Mouse (Mus musculus) midbrain, embryonic 12.5 days (tissue): ENCODE results near the gene Dok3. TPM values are rescaled to one million over a fixed set of nuclear protein-coding genes. Genes with fewer than 3 reads are reported as not detected.

Experiments
- ATAC-seq: fragments of 200-750 bp; cut with Nextera tagmentation; 2 replicates; pipeline ENCODE4 v1.8.0; 2017; ENCODE audit warnings: low read depth, moderate TSS enrichment, moderate library complexity; ENCODE audit not compliant: low FRiP score
- H3K27ac ChIP-seq: fragments of 300-500 bp; sonication (generic); replicated peaks from 2 replicates; pipeline ENCODE4 v1.5.1; 2016; ENCODE audit warnings: mild to moderate bottlenecking
- H3K27me3 ChIP-seq: fragments of 300-500 bp; sonication (generic); 2 replicates; pipeline ENCODE4 v1.6.1; 2016; ENCODE audit warnings: mild to moderate bottlenecking
- H3K36me3 ChIP-seq: fragments of 300-500 bp; sonication (generic); 2 replicates; pipeline ENCODE4 v1.6.1; 2016
- H3K4me1 ChIP-seq: fragments of 300-500 bp; sonication (generic); 2 replicates; pipeline ENCODE4 v1.6.1; 2016
- H3K4me2 ChIP-seq: fragments of 300-500 bp; sonication (generic); replicated peaks from 2 replicates; pipeline ENCODE4 v1.6.1; 2016; ENCODE audit warnings: mild to moderate bottlenecking, moderate library complexity
- H3K4me3 ChIP-seq: fragments of 300-500 bp; sonication (generic); 2 replicates; pipeline ENCODE4 v1.5.1; 2016; ENCODE audit warnings: mild to moderate bottlenecking
- H3K9ac ChIP-seq: fragments of 300-500 bp; sonication (generic); replicated peaks from 2 replicates; pipeline ENCODE4 v1.6.1; 2016; ENCODE audit warnings: mild to moderate bottlenecking, moderate library complexity
- H3K9me3 ChIP-seq: fragments of 300-500 bp; sonication (generic); 2 replicates; pipeline ENCODE4 v1.6.1; 2016; ENCODE audit warnings: mild to moderate bottlenecking
- WGBS: fragments of 180-500 bp; shearing (Covaris S2); methylation state at CpG from one replicate; pipeline ENCODE4 v1.1.7; 2016; 5-methylcytosine and 5-hydroxymethylcytosine counted together
- polyA plus RNA-seq: library from polyadenylated mRNA; unstranded; fragments of >200 nt; fragmentation: Nextera tagmentation; extraction: Ambion mirVana; gene quantifications from 2 replicates; pipeline ENCODE4 v1.2.1, GENCODE M21; 2016

Dok3 gene
- polyA plus RNA-seq, 1 experiment from 2014 or later = 2.9 TPM

GRCm38 (mm10) chr13:55502405-55502804, 26.7 kb downstream of the Dok3 start:
- no peak overlapping the region for H3K27ac ChIP-seq
- no peak overlapping the region for H3K4me2 ChIP-seq
- H3K4me1 ChIP-seq = peaks cover 3% of the 10 kb centered on the region
- no peak overlapping the region for H3K4me3 ChIP-seq
- no peaks in the 10 kb centered on the region for H3K9me3 ChIP-seq
- peaks cover 68% of the 10 kb centered on the region for H3K36me3 ChIP-seq
- H3K27me3 ChIP-seq = no peaks in the 10 kb centered on the region
- WGBS = 90% methylated on average over 8 of the region's 8 CpGs
- no peak overlapping the region for H3K9ac ChIP-seq
- no peak for ATAC-seq

GRCm38 (mm10) chr13:55500575-55500974, 28.5 kb downstream of the Dok3 start:
- no peak overlapping the region for H3K27ac ChIP-seq
- ATAC-seq = no peak
- no peaks in the 10 kb centered on the region for H3K9me3 ChIP-seq
- WGBS = 88% methylated on average over 10 of the region's 10 CpGs
- H3K4me2 ChIP-seq = no peak overlapping the region
- no peak overlapping the region for H3K4me3 ChIP-seq
- no peak overlapping the region for H3K9ac ChIP-seq
- H3K36me3 ChIP-seq = peaks cover 50% of the 10 kb centered on the region
- no peaks in the 10 kb centered on the region for H3K27me3 ChIP-seq
- H3K4me1 ChIP-seq = peaks cover 15% of the 10 kb centered on the region

- Histone ChIP-seq H3K4me2 (no peak overlapping the region), H3K4me3 (no peak overlapping the region), H3K27me3 (peaks cover 5% of the 10 kb centered on the region), H3K9ac (no peak overlapping the region), H3K9me3 (no peaks in the 10 kb centered on the region), H3K27ac (no peak overlapping the region), H3K36me3 (peaks cover 33% of the 10 kb centered on the region), H3K4me1 (peaks cover 29% of the 10 kb centered on the region)
- 56% methylated on average over 11 of the region's 11 CpGs for WGBS
- ATAC-seq = no peak
Measured at GRCm38 (mm10) chr13:55498906-55499305, 30.2 kb downstream of the Dok3 start.

- H3K4me2 ChIP-seq = no peak overlapping the region
- no peak for ATAC-seq
- 94% methylated on average over 6 of the region's 6 CpGs for WGBS
- H3K36me3 ChIP-seq = peaks cover 17% of the 10 kb centered on the region
- H3K27me3 ChIP-seq = peaks cover 5% of the 10 kb centered on the region
- no peak overlapping the region for H3K9ac ChIP-seq
- no peak overlapping the region for H3K4me3 ChIP-seq
- H3K4me1 ChIP-seq = peaks cover 29% of the 10 kb centered on the region
- H3K9me3 ChIP-seq = no peaks in the 10 kb centered on the region
- no peak overlapping the region for H3K27ac ChIP-seq
Measured at GRCm38 (mm10) chr13:55496661-55497060, 32.4 kb downstream of the Dok3 start.

GRCm38 (mm10) chr13:55495702-55496101, 33.4 kb downstream of the Dok3 start:
- Histone ChIP-seq H3K27ac (0 out of 2 replicates have a peak overlapping the region, but pooled peaks have one; percentile 15), H3K9ac (no peak overlapping the region)
- ATAC-seq = no peak

GRCm38 (mm10) chr13:55494883-55495621, 34.0 kb downstream of the Dok3 start:
- Histone ChIP-seq H3K4me3 (no peak overlapping the region), H3K4me1 (peaks cover 29% of the 10 kb centered on the region), H3K27ac (no peak overlapping the region; the same call in 1 of the 2 replicates), H3K9me3 (no peaks in the 10 kb centered on the region), H3K4me2 (no peak overlapping the region), H3K36me3 (peaks cover 10% of the 10 kb centered on the region), H3K27me3 (peaks cover 5% of the 10 kb centered on the region), H3K9ac (peak overlapping the region; percentile 39; the same call in 1 of the 2 replicates)
- WGBS = 24% methylated on average over 18 of the region's 18 CpGs
- 0 out of 2 replicates have a peak, but pooled peaks have one; percentile 47 for ATAC-seq

More at GRCm38 (mm10) chr13:55495702-55496101, 33.4 kb downstream of the Dok3 start:
- Histone ChIP-seq H3K4me2 (0 out of 2 replicates have a peak overlapping the region, but pooled peaks have one; percentile 11), H3K9me3 (no peaks in the 10 kb centered on the region), H3K36me3 (peaks cover 16% of the 10 kb centered on the region), H3K27me3 (peaks cover 5% of the 10 kb centered on the region), H3K4me3 (no peak overlapping the region), H3K4me1 (peaks cover 29% of the 10 kb centered on the region)
- 15% methylated on average over 4 of the region's 4 CpGs for WGBS

GRCm38 (mm10) chr13:55494257-55494656, 34.8 kb downstream of the Dok3 start:
- Histone ChIP-seq H3K9ac (no peak overlapping the region), H3K36me3 (peaks cover 10% of the 10 kb centered on the region), H3K4me3 (no peak overlapping the region), H3K27me3 (peaks cover 5% of the 10 kb centered on the region), H3K4me2 (no peak overlapping the region), H3K4me1 (peaks cover 30% of the 10 kb centered on the region), H3K9me3 (no peaks in the 10 kb centered on the region), H3K27ac (0 out of 2 replicates have a peak overlapping the region, but pooled peaks have one; percentile 26)
- no peak for ATAC-seq
- 31% methylated on average over 2 of the region's 2 CpGs for WGBS

GRCm38 (mm10) chr13:55487578-55488498, 41.3 kb downstream of the Dok3 start, which contains the start of gene Dbn1:
TSS of gene Dbn1 (minus strand) at chr13:55488111.
- H3K27me3 ChIP-seq = no peaks in the 10 kb centered on the region
- peak within 1 kb of the TSS; percentile 68 for H3K4me3 ChIP-seq
- peaks cover 7% of the 10 kb centered on the region for H3K36me3 ChIP-seq
- WGBS = 1% methylated on average over 58 of the region's 83 CpGs
- ATAC-seq = peak; percentile 82
- H3K4me2 ChIP-seq = peak within 1 kb of the TSS; percentile 96
- peak within 1 kb of the TSS; percentile 99 for H3K27ac ChIP-seq
- H3K4me1 ChIP-seq = peaks cover 50% of the 10 kb centered on the region
- no peaks in the 10 kb centered on the region for H3K9me3 ChIP-seq
- H3K9ac ChIP-seq = peak within 1 kb of the TSS; percentile 97

- Histone ChIP-seq H3K36me3 (peaks cover 15% of the 10 kb centered on the region), H3K9me3 (no peaks in the 10 kb centered on the region), H3K4me3 (peak overlapping the region; percentile 68), H3K4me1 (peaks cover 58% of the 10 kb centered on the region), H3K27me3 (no peaks in the 10 kb centered on the region), H3K9ac (peak overlapping the region; percentile 97), H3K27ac (peak overlapping the region; percentile 99), H3K4me2 (peak overlapping the region; percentile 96)
- peak; percentile 53 for ATAC-seq
- WGBS = 1% methylated on average over 23 of the region's 29 CpGs
Measured at GRCm38 (mm10) chr13:55486916-55487577, 42.0 kb downstream of the Dok3 start.

- H3K4me3 ChIP-seq = peak overlapping the region; percentile 68
- H3K36me3 ChIP-seq = peaks cover 24% of the 10 kb centered on the region
- H3K9ac ChIP-seq = peak overlapping the region; percentile 97
- 38% methylated on average over 14 of the region's 14 CpGs for WGBS
- H3K27ac ChIP-seq = peak overlapping the region; percentile 99
- peak overlapping the region; percentile 96 for H3K4me2 ChIP-seq
- ATAC-seq = no peak
- H3K4me1 ChIP-seq = peaks cover 60% of the 10 kb centered on the region
- H3K27me3 ChIP-seq = no peaks in the 10 kb centered on the region
- H3K9me3 ChIP-seq = no peaks in the 10 kb centered on the region
Measured at GRCm38 (mm10) chr13:55486029-55486794, 42.9 kb downstream of the Dok3 start.
